Mouse (Mus musculus): ENCODE measurements at regions not wholly inside any gene's neighbourhood (a gene's known extent, or its start where the extent isn't known, plus 50 kb on each side); places are given as distances from the start of the nearest gene placed in this dataset.

DNA sequence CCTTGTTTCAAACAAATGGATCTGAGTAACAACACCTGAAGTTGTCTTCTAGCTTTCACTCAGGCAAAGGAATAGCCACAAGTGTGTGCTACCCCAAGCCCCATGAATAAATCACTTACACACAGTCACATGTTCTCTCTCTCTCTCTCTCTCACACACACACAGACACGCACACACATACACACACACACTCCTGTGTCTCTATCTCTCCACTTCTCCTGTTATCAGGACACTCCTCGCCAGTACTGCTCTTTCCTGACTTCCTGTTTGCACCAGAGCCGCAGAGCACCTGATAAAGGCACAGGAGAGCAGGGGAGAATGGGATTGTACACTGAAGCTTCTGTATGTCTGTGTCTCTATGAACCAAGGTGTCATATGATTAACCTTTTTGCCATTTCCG lies 501.5 kb downstream of the Etnk1 start:
- TF ChIP-seq CTCF (IDR thresholded peaks at IDR 0.05; ENCODE audit: borderline replicate concordance, extremely low read depth, insufficient read depth, insufficient read length): no peak
- TF ChIP-seq POLR2A (IDR thresholded peaks at IDR 0.05; ENCODE audit: borderline replicate concordance, extremely low read depth, insufficient read depth, insufficient read length, poor library complexity, severe bottlenecking): no peak

All from brain, embryonic 14.5 days (tissue).